Mouse (Mus musculus) cerebellum, adult 2 months (tissue): ENCODE measurements around the gene Peli2.

ENCODE experiments used
- CTCF ChIP-seq: fragments of 200-500 bp; IDR thresholded peaks from 2 replicates; pipeline ENCODE4 v1.5.1; 2011; ENCODE audit warnings: low read depth, mild to moderate bottlenecking, control low read depth, low read length, moderate library complexity, borderline replicate concordance; ENCODE audit not compliant: insufficient read depth
- POLR2A ChIP-seq: fragments of 200-500 bp; IDR thresholded peaks from 2 replicates; pipeline ENCODE4 v1.6.1; 2011; ENCODE audit warnings: low read length, control low read depth, borderline replicate concordance; ENCODE audit not compliant: insufficient read depth

- TF ChIP-seq POLR2A = no peak
- no peak for TF ChIP-seq CTCF
Observed at GRCm38 (mm10) chr14:48172026-48172425, 51.4 kb downstream of the Peli2 start.
